Mouse (Mus musculus) limb, embryonic 13.5 days (tissue): ENCODE data around the gene Hist1h4h. TPM values are rescaled to one million over a fixed set of nuclear protein-coding genes. Genes with fewer than 3 reads are reported as not detected.

Experiments
- ATAC-seq: fragments of 200-750 bp; cut with Nextera tagmentation; 2 replicates; pipeline ENCODE4 v1.8.0; 2017; ENCODE audit warnings: low read depth, moderate number of reproducible peaks, moderate TSS enrichment; ENCODE audit not compliant: low FRiP score
- H3K27ac ChIP-seq: fragments of 300-500 bp; sonication (generic); 2 replicates; pipeline ENCODE4 v1.5.1; 2015; ENCODE audit warnings: inconsistent platforms, mild to moderate bottlenecking, moderate library complexity
- H3K27me3 ChIP-seq: fragments of 300-500 bp; sonication (generic); 2 replicates; pipeline ENCODE4 v1.6.1; 2015; ENCODE audit warnings: mild to moderate bottlenecking, inconsistent platforms
- H3K36me3 ChIP-seq: fragments of 300-500 bp; sonication (generic); 2 replicates; pipeline ENCODE4 v1.6.1; 2015; ENCODE audit warnings: inconsistent platforms, mild to moderate bottlenecking, moderate library complexity
- H3K4me1 ChIP-seq: fragments of 300-500 bp; sonication (generic); 2 replicates; pipeline ENCODE4 v1.6.1; 2015; ENCODE audit warnings: inconsistent platforms
- H3K4me2 ChIP-seq: fragments of 300-500 bp; sonication (generic); replicated peaks from 2 replicates; pipeline ENCODE4 v1.6.1; 2015; ENCODE audit warnings: inconsistent platforms, mild to moderate bottlenecking, moderate library complexity
- H3K4me3 ChIP-seq: fragments of 300-500 bp; sonication (generic); 2 replicates; pipeline ENCODE4 v1.5.1; 2015; ENCODE audit warnings: moderate library complexity, mild to moderate bottlenecking, inconsistent platforms
- H3K9ac ChIP-seq: fragments of 300-500 bp; sonication (generic); 2 replicates; pipeline ENCODE4 v1.6.1; 2015; ENCODE audit warnings: mild to moderate bottlenecking, inconsistent platforms
- H3K9me3 ChIP-seq: fragments of 300-500 bp; sonication (generic); 2 replicates; pipeline ENCODE4 v1.6.1; 2016; ENCODE audit warnings: inconsistent platforms
- WGBS: fragments of 180-500 bp; shearing (Covaris S2); methylation state at CpG from one replicate; pipeline ENCODE4 v1.1.7; 2015; 5-methylcytosine and 5-hydroxymethylcytosine counted together
- microRNA-seq: library from miRNA; unstranded; fragments of <30 nt; microRNA quantifications from one replicate; pipeline ENCODE4, GENCODE M21; 2016
- polyA plus RNA-seq: library from polyadenylated mRNA; unstranded; fragments of >200 nt; fragmentation: Nextera tagmentation; extraction: Ambion mirVana; gene quantifications from 2 replicates; pipeline ENCODE4 v1.2.1, GENCODE M21; 2015

The Hist1h4h gene
- polyA plus RNA-seq, 1 experiment from 2014 or later = 4.1 TPM

DNA sequence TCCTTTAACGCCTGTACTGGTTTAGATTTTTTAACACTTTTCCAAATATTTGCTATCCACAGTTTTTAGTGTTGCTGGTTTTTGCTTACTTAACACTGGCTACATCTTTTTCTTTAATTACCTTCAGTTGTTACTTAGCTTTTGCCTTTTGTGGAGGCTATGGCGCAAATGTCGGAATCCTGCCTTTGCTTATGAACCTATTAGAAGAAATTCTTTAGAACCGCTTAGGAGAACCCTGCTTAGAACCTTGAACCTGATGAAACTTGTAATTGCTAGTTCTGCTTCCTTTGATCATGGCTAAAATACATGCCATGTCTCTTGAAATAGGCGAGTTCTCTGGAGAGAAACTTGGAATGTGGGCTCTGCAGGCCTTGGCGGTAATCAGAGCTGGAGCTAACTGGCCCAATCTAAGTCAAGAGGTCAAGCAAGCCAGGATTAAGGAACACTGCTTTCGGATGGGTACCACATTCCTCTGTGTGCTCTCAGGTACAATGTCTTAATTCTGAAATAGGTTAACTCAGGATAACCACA, 45.6 kb downstream of the Hist1h4h start:
- no peaks in the 10 kb centered on the region for H3K36me3 ChIP-seq
- peaks cover 34% of the 10 kb centered on the region for H3K4me1 ChIP-seq
- H3K27me3 ChIP-seq = no peaks in the 10 kb centered on the region
- H3K4me2 ChIP-seq = peak overlapping the region; percentile 70
- no peak for ATAC-seq
- WGBS = 4% methylated on average over 7 of the region's 7 CpGs
- H3K4me3 ChIP-seq = peak overlapping the region; percentile 52
- peak overlapping the region; percentile 87 for H3K27ac ChIP-seq
- peak overlapping the region; percentile 79 for H3K9ac ChIP-seq
- no peaks in the 10 kb centered on the region for H3K9me3 ChIP-seq

DNA sequence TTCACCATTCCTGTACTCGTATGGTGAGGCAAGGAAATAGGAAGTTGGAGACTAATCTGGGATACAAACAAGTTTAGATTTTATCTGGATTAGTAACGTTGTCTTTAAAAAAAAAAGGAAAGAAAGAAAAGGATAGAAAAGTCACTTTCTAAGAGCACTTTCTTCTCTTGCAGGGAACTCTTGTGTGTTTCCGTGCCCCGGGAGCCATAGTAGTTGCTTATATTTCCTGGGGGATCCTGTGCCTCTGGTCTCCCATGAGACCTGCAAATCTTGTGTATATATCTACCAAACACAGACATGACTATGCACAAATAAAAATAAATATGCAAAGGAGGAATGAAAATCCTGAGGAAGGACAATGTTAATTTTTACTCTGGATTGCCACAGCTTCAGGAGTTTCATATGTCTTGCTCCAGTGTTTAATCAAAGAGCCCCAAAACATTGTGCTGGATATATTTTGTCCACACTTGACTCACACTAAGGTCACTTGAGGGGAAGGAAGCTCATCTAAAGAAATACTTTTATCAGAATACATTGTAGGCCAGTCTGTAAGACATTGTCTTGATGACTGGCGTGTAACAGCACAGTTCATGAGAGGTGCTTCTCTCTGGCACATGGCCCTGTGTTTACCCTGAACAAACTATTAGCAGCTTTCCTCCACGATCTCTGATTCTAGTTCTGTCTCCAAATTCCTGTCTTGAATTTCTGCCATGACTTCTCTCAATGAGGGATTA, 46.2 kb downstream of the Hist1h4h start:
- no peak for ATAC-seq
- 51% methylated on average over 6 of the region's 6 CpGs for WGBS
- H3K4me2 ChIP-seq = peak overlapping the region; percentile 70
- H3K27me3 ChIP-seq = no peaks in the 10 kb centered on the region
- peaks cover 35% of the 10 kb centered on the region for H3K4me1 ChIP-seq
- peak overlapping the region; percentile 87 for H3K27ac ChIP-seq
- H3K4me3 ChIP-seq = peak overlapping the region; percentile 52
- H3K9ac ChIP-seq = peak overlapping the region; percentile 79
- no peaks in the 10 kb centered on the region for H3K9me3 ChIP-seq
- no peaks in the 10 kb centered on the region for H3K36me3 ChIP-seq

GRCm38 (mm10) chr13:23577835-23578234, 47.0 kb downstream of the Hist1h4h start:
- no peak overlapping the region for H3K4me2 ChIP-seq
- H3K36me3 ChIP-seq = no peaks in the 10 kb centered on the region
- no peak overlapping the region for H3K9ac ChIP-seq
- H3K4me3 ChIP-seq = no peak overlapping the region
- H3K27ac ChIP-seq = no peak overlapping the region
- H3K4me1 ChIP-seq = peaks cover 35% of the 10 kb centered on the region
- H3K9me3 ChIP-seq = no peaks in the 10 kb centered on the region
- 88% methylated on average over 1 of the region's 1 CpGs for WGBS
- no peak for ATAC-seq
- H3K27me3 ChIP-seq = no peaks in the 10 kb centered on the region

Small RNAs within 50 kb of the gene (microRNA-seq; reads per million reads assigned to microRNA genes)
- gene Gm44297 = not detected
- not detected for gene Gm44359
- not detected for gene Gm44394
- 1.0 reads per million for gene n-TStga1

Other genes starting within 250 kb of the Hist1h4h start
- gene Zfp322a, start 161.8 kb upstream of the Hist1h4h start, polyA plus RNA-seq = 65.0 and 70.3 TPM in 2 replicates
- 13.4 and 14.8 TPM in 2 replicates for gene Abt1, start 107.2 kb upstream of the Hist1h4h start, polyA plus RNA-seq
- gene Btn1a1, start 65.1 kb upstream of the Hist1h4h start, polyA plus RNA-seq = 0.19 and 0.45 TPM in 2 replicates
- gene Btn2a2, start 42.2 kb upstream of the Hist1h4h start, polyA plus RNA-seq = 1.4 and 1.5 TPM in 2 replicates
- gene Hist1h2af, start 2.9 kb downstream of the Hist1h4h start, polyA plus RNA-seq = 9.3 and 10.0 TPM in 2 replicates
- gene Hist1h3g, start 4.4 kb downstream of the Hist1h4h start, polyA plus RNA-seq = 9.8 and 10.9 TPM in 2 replicates
- gene Hist1h2bh, start 12.3 kb downstream of the Hist1h4h start, polyA plus RNA-seq = 0.74 and 1.0 TPM in 2 replicates
- 1.5 and 1.7 TPM in 2 replicates for gene Hist1h3f, start 13.0 kb downstream of the Hist1h4h start, polyA plus RNA-seq
- 1.0 and 1.9 TPM in 2 replicates for gene Hist1h4f, start 20.6 kb downstream of the Hist1h4h start, polyA plus RNA-seq
- 0.46 and 0.51 TPM in 2 replicates for gene Hist1h1d, start 22.2 kb downstream of the Hist1h4h start, polyA plus RNA-seq
- 8.2 and 8.9 TPM in 2 replicates for gene Hist1h3e, start 31.3 kb downstream of the Hist1h4h start, polyA plus RNA-seq
- 110 and 115 TPM in 2 replicates for gene Hist1h2ae, start 40.2 kb downstream of the Hist1h4h start, polyA plus RNA-seq
- 11.2 and 14.4 TPM in 2 replicates for gene Hist1h2bg, start 40.3 kb downstream of the Hist1h4h start, polyA plus RNA-seq
- 9.1 and 16.5 TPM in 2 replicates for gene Hist1h2bf, start 43.1 kb downstream of the Hist1h4h start, polyA plus RNA-seq
- 1.0 and 3.0 TPM in 2 replicates for gene Hist1h2ad, start 43.3 kb downstream of the Hist1h4h start, polyA plus RNA-seq
- gene Hist1h3d, start 44.7 kb downstream of the Hist1h4h start, polyA plus RNA-seq = 7.8 and 8.4 TPM in 2 replicates
- gene Hist1h4d, start 50.5 kb downstream of the Hist1h4h start, polyA plus RNA-seq = 126 and 130 TPM in 2 replicates
- 2.0 and 2.5 TPM in 2 replicates for gene Hist1h2be, start 90.1 kb downstream of the Hist1h4h start, polyA plus RNA-seq
- gene Hist1h1e, start 91.5 kb downstream of the Hist1h4h start, polyA plus RNA-seq = 19.9 and 21.1 TPM in 2 replicates
- gene Hist1h2ac, start 152.9 kb downstream of the Hist1h4h start, polyA plus RNA-seq = 1.00 and 1.3 TPM in 2 replicates
- gene Hist1h2bc, start 153.1 kb downstream of the Hist1h4h start, polyA plus RNA-seq = 35.3 and 35.7 TPM in 2 replicates
- 0.36 and 0.43 TPM in 2 replicates for gene Hist1h1t, start 164.8 kb downstream of the Hist1h4h start, polyA plus RNA-seq
- 9.0 and 10.3 TPM in 2 replicates for gene Hist1h4c, start 167.4 kb downstream of the Hist1h4h start, polyA plus RNA-seq
- gene Hfe, start 179.8 kb downstream of the Hist1h4h start, polyA plus RNA-seq = 5.2 and 5.5 TPM in 2 replicates
- 22.0 and 23.8 TPM in 2 replicates for gene Hist1h1c, start 207.8 kb downstream of the Hist1h4h start, polyA plus RNA-seq
- 17.7 and 20.6 TPM in 2 replicates for gene Hist1h3c, start 214.6 kb downstream of the Hist1h4h start, polyA plus RNA-seq
- gene Hist1h2bb, start 215.7 kb downstream of the Hist1h4h start, polyA plus RNA-seq = 2.2 and 3.1 TPM in 2 replicates
- gene Hist1h2ab, start 220.1 kb downstream of the Hist1h4h start, polyA plus RNA-seq = 47.8 and 56.8 TPM in 2 replicates
- gene Hist1h3b, start 221.2 kb downstream of the Hist1h4h start, polyA plus RNA-seq = 14.7 and 16.3 TPM in 2 replicates
- 7.2 and 13.5 TPM in 2 replicates for gene Hist1h4b, start 226.0 kb downstream of the Hist1h4h start, polyA plus RNA-seq
- gene Hist1h4a, start 230.2 kb downstream of the Hist1h4h start, polyA plus RNA-seq = 0.65 TPM in 1 of 2 replicates, not detected in the other
- 11.8 and 14.9 TPM in 2 replicates for gene Hist1h3a, start 231.3 kb downstream of the Hist1h4h start, polyA plus RNA-seq
- gene Hist1h1a, start 232.6 kb downstream of the Hist1h4h start, polyA plus RNA-seq = 4.3 and 6.0 TPM in 2 replicates
- gene Trim38, start 238.9 kb downstream of the Hist1h4h start, polyA plus RNA-seq = not detected in 2 replicates